Mouse (Mus musculus): ENCODE data around the gene Otud4.
"Not testable (repeated sequence)": the region's sequence is repeated elsewhere in the genome, so short reads cannot be mapped to it uniquely, and the experiment has no call there.

Gene Otud4

DNA sequence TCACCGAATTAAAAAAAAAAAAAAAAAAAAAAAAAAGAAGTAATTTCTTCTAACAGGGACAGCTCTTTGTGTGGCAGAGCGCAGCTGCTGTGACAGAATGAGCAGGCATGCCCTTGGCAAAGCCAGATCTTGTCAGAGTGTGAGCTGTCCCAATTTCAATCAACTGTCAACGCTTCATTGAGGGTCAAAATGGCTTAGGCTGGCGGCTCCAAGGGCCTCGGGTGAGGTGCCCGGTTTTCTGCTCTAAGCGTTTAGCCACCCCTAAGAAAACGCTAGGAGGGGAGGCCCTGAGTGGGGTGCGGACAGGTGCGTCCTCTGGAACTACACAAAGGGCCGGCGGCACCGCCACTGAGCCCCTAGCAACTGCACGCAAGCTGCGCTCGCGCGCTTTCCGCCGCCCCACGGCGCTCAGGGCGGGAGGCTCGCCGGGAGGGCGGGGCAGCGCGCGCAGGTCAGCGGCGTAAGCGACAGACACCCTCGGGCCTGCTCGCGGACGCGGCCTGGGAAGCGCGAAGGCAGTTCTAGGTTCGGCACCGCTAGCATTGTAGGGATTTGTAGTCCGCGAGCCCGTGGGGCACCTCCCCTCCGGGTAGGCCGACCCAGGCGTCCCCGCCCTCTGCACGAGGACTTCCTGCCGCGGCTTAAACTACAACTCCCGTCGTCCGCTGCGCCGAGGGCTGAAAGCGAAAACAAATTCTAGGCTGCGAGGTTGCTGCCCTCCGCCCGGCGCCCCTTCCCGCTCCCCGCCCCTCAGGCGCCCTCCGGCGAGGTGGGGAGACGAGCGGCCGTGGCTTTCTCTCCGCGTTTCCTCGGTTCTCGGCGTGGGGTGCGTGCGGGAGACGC is 490 bp upstream of the Otud4 start:
- peak; percentile 99 for DNase-seq

DNA sequence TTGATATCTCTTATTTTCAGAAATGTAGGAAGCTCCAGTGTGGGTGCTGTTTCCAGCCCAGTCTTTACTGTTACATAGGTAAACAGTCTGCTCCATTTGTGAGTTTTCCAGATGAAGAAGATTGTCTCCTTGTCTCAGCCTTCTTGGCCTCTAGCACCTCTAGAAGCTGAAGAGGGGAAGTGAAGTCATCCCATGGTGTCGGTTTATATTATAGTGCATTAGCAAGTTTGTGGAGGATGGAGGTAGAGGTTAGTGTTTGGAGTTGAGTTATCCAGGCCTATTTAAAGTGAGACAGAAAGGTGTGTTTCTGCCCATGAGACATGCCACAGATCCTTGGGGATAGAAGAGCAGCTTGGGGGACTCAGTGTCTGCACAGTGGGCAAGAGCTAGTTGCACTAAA is 1.7 kb downstream of the Otud4 start:
- DNase-seq = no peak

DNA sequence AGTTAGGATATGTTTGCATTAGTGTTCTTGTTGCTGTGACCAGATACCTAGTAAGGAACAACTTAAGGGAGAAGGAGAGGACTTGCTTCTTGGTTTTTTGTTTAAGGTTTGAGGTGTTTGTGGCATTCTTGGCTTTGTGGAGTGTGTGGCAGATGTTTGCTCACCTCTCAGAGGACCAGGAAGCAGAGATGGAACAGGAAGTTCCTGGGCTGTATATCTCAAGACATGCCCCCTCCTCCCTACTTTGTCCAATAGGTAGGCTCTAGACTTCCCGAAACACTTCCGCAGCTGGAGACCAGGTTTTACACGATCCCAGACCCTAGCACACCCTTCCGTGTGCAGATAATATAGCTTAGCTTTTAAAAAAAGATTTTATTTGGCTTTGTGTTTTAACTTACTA is 10.2 kb downstream of the Otud4 start:
- DNase-seq = no peak

DNA sequence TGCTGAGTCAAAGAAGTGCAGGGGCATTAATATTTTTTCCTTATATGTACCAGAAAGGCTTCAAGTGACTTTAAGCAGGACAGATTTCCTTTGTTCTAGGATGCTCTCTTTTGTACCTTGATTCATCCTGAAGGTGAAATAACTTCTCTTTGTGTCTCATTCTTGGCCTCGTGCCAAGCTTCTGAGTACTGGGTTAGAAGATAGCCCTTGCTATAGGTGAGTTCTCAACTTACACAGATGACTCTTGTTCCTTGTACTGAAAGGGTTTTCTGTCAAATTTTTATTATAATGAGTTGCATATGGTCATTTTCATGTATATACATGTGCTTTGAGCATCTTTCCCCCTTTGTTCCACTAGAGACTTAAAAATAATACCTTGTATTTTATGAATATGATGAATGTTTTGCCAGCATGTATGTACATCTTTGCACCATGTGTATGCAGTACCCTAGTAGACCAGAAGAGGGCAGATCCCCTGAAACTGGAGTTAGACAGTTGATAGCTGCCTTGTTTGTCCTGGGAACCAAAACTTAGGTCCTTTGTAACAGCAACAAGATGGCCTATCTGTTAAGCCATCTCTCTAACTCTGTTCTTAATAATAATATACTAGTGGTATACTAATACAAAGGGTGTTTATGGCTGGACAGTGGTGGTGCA is 10.9 kb downstream of the Otud4 start:
- no peak for DNase-seq

DNA sequence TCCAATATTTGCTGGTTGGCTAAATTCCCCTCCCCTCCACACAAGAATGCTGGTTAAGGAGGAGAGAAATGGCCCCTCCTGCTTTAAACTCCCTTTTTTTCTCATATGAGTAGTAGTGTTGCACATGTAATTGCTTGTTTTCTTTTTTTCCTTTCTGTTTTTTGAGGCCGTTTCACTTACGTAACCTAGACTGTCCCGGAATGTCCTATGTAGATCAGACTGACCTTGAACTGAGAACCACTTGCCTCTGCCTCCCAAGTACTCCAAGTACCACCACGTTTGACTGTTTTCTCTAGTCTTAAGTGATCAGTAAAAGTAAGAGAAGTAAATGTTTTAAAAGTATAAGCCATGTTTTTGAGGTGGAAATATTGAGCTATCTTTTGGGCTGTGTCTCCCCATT is 14.3 kb downstream of the Otud4 start:
- no peak for DNase-seq

GRCm38 (mm10) chr8:79658715-79659114 is 19.3 kb downstream of the Otud4 start:
- DNase-seq = not testable (repeated sequence)

GRCm38 (mm10) chr8:79676461-79676860 is 37.0 kb downstream of the Otud4 start:
- DNase-seq = no peak

- DNase-seq = no peak
Measured at GRCm38 (mm10) chr8:79679005-79679404, 39.6 kb downstream of the Otud4 start.

GRCm38 (mm10) chr8:79680083-79680482 is 40.7 kb downstream of the Otud4 start:
- DNase-seq = not testable (repeated sequence)

GRCm38 (mm10) chr8:79680555-79680954 is 41.1 kb downstream of the Otud4 start:
- DNase-seq = no peak

DNA sequence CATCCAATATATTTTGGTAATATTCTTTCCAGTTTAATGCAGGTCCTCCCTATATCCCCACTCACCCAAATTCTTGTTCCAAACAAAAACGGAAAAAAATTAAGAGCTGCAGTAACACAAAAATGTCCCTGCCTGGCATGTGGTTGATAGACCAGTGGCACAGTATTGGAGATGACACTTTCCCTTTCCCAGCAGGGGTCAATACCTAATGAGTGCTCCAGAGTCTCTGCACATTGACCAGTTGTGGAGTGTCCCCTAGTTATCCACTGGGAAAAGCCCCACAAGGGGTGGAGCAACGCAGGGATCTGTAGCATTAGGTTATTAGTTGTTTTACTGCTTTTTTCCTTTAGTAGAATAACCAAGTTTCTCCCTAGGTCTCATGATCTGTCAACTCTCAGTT is 41.5 kb downstream of the Otud4 start:
- no peak for DNase-seq

GRCm38 (mm10) chr8:79685927-79686326 is 46.5 kb downstream of the Otud4 start:
- not testable (repeated sequence) for DNase-seq

- no peak for DNase-seq
Measured at GRCm38 (mm10) chr8:79692531-79692930, 53.1 kb downstream of the Otud4 start.

GRCm38 (mm10) chr8:79706687-79707086 is 67.3 kb downstream of the Otud4 start:
- no peak for DNase-seq

GRCm38 (mm10) chr8:79711064-79711961 is 71.9 kb downstream of the Otud4 start, which contains the start of the genes Abce1 and Anapc10:
Abce1 (minus strand) TSS chr8:79711740.
Anapc10 (plus strand) TSS chr8:79711820.
- peak; percentile 97 for DNase-seq

- DNase-seq = no peak
Measured at GRCm38 (mm10) chr8:79712676-79713075, 73.3 kb downstream of the Otud4 start.

DNA sequence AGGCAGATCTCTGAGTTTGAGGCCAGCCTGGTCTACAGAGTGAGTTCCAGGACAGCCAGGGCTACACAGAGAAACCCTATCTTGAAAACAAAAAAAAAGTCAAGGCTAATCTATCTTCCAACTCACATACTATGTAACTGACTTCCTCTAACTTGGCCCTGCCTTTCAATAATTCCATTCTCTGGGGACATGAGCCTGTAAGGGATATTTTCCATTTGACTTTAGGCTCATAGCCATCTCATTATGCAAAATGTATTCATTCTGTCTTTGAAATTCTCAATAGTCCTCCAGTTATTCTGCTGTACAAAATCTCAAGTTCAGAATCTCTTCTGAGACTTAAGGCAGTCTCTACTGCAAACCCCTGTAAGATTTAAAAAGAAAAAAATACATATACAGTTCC is 82.1 kb downstream of the Otud4 start:
- DNase-seq = no peak

GRCm38 (mm10) chr8:79723308-79723707 is 83.9 kb downstream of the Otud4 start:
- no peak for DNase-seq

DNA sequence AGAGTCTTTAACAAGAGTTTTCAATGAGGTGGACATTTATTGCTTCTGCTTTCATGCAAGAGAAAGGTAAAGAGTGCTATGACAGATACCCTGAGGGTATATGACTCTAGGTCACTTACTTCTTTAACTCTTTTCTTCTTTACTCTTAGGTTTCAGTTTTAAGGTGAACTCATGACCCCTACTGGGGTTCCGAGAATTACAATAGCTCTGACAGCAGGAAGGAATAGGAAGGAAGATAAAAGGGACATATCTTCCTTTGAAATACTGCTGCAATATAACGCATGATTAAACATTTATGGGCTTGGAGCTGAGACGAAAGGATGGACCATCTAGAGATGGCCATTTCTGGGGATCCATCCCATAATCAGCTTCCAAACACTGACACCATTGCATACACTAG is 85.2 kb downstream of the Otud4 start:
- DNase-seq = no peak
